Mouse (Mus musculus) heart, embryonic 12.5 days (tissue): Measurements from ENCODE around the gene Ddx6. TPM values are rescaled to one million over a fixed set of nuclear protein-coding genes. Genes with fewer than 3 reads are reported as not detected.
A peak's percentile ranks its signal among the peaks of the same experiment; 100 is the strongest.
"Not testable (repeated sequence)": the region's sequence is repeated elsewhere in the genome, so short reads cannot be mapped to it uniquely, and the experiment has no call there.

ENCODE experiments used
- ATAC-seq: fragments of 200-750 bp; cut with Nextera tagmentation; 2 replicates; pipeline ENCODE4 v1.8.0; 2017; ENCODE audit warnings: moderate TSS enrichment, moderate library complexity; ENCODE audit not compliant: insufficient number of reproducible peaks, low FRiP score
- H3K27ac ChIP-seq: fragments of 300-500 bp; sonication (generic); 2 replicates; pipeline ENCODE4 v1.5.1; 2016; ENCODE audit warnings: mild to moderate bottlenecking, moderate library complexity; ENCODE audit not compliant: poor library complexity, severe bottlenecking
- H3K27me3 ChIP-seq: fragments of 300-500 bp; sonication (generic); replicated peaks from 2 replicates; pipeline ENCODE4 v1.6.1; 2016; ENCODE audit warnings: mild to moderate bottlenecking, moderate library complexity
- H3K36me3 ChIP-seq: fragments of 300-500 bp; sonication (generic); 2 replicates; pipeline ENCODE4 v1.6.1; 2016; ENCODE audit warnings: mild to moderate bottlenecking, moderate library complexity
- H3K4me1 ChIP-seq: fragments of 300-500 bp; sonication (generic); replicated peaks from 2 replicates; pipeline ENCODE4 v1.6.1; 2016; ENCODE audit warnings: mild to moderate bottlenecking
- H3K4me2 ChIP-seq: fragments of 300-500 bp; sonication (generic); 2 replicates; pipeline ENCODE4 v1.6.1; 2016; ENCODE audit warnings: mild to moderate bottlenecking, moderate library complexity
- H3K4me3 ChIP-seq: fragments of 300-500 bp; sonication (generic); 2 replicates; pipeline ENCODE4 v1.5.1; 2016; ENCODE audit warnings: mild to moderate bottlenecking
- H3K9ac ChIP-seq: fragments of 300-500 bp; sonication (generic); 2 replicates; pipeline ENCODE4 v1.6.1; 2016; ENCODE audit warnings: mild to moderate bottlenecking, moderate library complexity
- H3K9me3 ChIP-seq: fragments of 300-500 bp; sonication (generic); replicated peaks from 2 replicates; pipeline ENCODE4 v1.6.1; 2016; ENCODE audit warnings: mild to moderate bottlenecking, moderate library complexity
- WGBS: fragments of 180-500 bp; shearing (Covaris S2); methylation state at CpG from one replicate; pipeline ENCODE4 v1.1.7; 2016; 5-methylcytosine and 5-hydroxymethylcytosine counted together
- polyA plus RNA-seq: library from polyadenylated mRNA; unstranded; fragments of >200 nt; fragmentation: Nextera tagmentation; extraction: Ambion mirVana; gene quantifications from 2 replicates; pipeline ENCODE4 v1.2.1, GENCODE M21; 2016

The Ddx6 gene
- 12.4 and 13.5 TPM in 2 replicates for polyA plus RNA-seq

DNA sequence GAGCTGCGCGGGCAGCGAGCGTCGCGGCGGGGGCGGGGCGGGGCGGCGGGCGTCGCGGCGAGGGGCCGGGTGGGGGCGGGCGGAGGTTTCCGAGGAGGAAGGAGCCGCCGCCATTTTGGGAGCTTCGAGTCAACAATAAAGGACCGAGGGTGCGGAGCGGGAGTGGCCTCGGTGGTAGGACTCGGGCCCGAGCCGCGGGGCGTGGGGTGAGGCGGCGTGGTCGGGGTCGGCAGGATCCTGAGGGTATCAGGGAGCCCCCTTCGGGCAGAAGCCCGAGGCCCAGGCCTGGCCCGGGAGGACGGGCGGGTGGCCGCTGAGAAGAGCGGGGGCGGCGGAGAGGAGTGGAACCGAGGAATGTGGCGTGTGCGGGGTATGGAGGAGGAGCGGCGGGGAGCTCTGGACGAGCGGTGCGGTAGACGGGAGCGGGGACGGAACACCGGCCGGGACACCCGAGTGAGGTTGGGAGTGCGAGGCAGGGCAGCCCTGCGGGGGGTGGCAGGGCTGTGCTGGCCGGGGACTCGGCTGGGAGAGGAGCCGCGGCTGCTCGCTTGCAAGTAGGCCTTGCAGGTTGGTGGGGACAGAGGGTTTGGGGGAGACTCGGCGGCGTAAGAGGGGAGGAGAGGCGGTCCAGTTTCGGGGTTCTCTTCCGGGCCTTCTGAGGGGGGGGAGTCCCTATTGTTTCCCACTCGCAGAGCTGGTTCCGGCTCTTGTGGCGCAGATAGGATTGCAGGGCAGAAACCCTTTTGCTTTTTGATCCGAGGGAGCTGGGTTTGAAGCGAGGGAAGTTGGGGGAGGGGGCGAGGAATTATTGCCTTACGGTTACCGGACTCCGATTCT lies at the start of gene Ddx6:
Ddx6 (plus strand) TSS at position 114 of the 837 bp plus-strand sequence.
- Histone ChIP-seq H3K9me3 (no peaks in the 10 kb centered on the region), H3K27me3 (no peaks in the 10 kb centered on the region), H3K9ac (peak within 1 kb of the TSS; percentile 100), H3K36me3 (peaks cover 27% of the 10 kb centered on the region), H3K27ac (peak within 1 kb of the TSS; percentile 100), H3K4me2 (peak within 1 kb of the TSS; percentile 87), H3K4me3 (peak within 1 kb of the TSS; percentile 96), H3K4me1 (peaks cover 27% of the 10 kb centered on the region)
- under 1% methylated on average over 62 of the region's 80 CpGs for WGBS
- ATAC-seq, result peak; percentile 69

DNA sequence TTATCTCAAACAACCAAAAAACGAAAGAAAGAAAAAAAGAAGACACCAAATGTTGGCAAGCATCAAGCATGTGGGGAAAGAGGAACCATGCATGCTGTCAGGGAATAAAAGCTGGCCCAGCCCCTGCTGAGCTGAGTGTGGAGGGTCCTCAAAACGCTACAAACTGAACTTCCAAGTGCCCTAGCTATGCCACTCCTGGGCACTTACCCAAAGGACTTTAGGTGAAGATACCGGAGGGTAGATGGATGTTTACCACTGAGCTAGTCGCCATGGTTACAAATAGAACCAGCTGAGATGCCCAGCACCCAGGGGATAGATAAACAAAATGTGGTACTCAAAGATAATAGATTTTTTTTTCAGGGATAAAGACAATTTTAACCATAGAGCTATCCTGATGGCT lies 43.1 kb upstream of the Ddx6 start, which contains the start of gene Cxcr5:
Cxcr5 (minus strand) TSS at position 281 of the 400 bp plus-strand sequence.
- no peaks in the 10 kb centered on the region; the same call in 1 of the 2 replicates for H3K4me1 ChIP-seq
- H3K4me2 ChIP-seq, result no peak within 1 kb of the TSS
- no peaks in the 10 kb centered on the region for H3K9me3 ChIP-seq
- ATAC-seq, result no peak
- WGBS, result 55% methylated on average over 4 of the region's 4 CpGs
- H3K27ac ChIP-seq, result no peak within 1 kb of the TSS
- no peak within 1 kb of the TSS for H3K9ac ChIP-seq
- H3K27me3 ChIP-seq, result no peaks in the 10 kb centered on the region
- no peaks in the 10 kb centered on the region for H3K36me3 ChIP-seq
- no peak within 1 kb of the TSS for H3K4me3 ChIP-seq

DNA sequence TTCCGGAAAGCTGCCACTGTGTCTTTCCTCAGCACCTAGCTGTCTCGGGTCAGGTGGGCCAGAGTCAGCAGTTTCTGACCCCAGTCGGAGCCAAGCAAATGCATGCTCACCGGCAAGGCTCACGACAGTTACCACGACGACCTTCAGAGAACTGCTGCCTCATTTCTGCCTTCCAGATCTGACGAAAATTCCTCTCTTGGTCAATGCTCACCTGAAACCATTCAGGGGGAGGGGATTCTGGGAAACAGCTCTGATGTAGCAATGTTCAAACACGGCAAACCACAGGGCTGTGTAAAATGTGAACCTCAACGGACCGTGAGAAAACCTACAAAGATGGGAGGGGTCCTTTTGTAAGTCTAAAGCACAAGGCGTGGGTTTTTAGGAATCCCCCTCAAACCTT lies 41.8 kb upstream of the Ddx6 start:
- Histone ChIP-seq H3K27me3 (no peaks in the 10 kb centered on the region), H3K9ac (no peak overlapping the region), H3K9me3 (no peaks in the 10 kb centered on the region), H3K4me3 (no peak overlapping the region), H3K4me2 (no peak overlapping the region), H3K27ac (no peak overlapping the region), H3K4me1 (peaks cover under 1% of the 10 kb centered on the region; the same call in 1 of the 2 replicates), H3K36me3 (no peaks in the 10 kb centered on the region)
- 56% methylated on average over 12 of the region's 12 CpGs for WGBS
- ATAC-seq, result no peak

DNA sequence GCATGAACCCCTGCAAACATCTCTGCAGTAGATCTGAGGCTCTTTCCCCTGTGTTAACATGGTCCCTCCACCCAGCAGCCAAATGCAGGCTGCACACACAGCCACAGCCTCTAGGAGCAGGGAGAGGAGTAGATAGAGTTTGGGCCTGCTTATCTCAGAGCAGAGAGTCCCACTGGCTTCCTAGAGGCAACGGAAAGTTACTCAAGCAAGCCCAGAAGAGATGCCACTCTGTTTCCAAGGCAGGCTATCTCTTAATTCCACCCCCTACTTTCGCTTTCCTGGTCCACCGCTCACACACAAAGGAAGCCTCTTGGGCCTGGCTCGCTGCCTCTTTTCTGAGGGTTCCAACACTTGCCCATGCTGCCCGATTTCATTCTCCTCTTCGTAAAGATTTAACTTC lies 39.3 kb upstream of the Ddx6 start:
- H3K4me2 ChIP-seq, result no peak overlapping the region
- H3K27me3 ChIP-seq, result no peaks in the 10 kb centered on the region
- H3K27ac ChIP-seq, result no peak overlapping the region
- no peak for ATAC-seq
- H3K9ac ChIP-seq, result no peak overlapping the region
- H3K4me1 ChIP-seq, result peaks cover 2% of the 10 kb centered on the region; the same call in 1 of the 2 replicates
- H3K4me3 ChIP-seq, result no peak overlapping the region
- no peaks in the 10 kb centered on the region for H3K9me3 ChIP-seq
- WGBS, result 52% methylated on average over 6 of the region's 6 CpGs
- H3K36me3 ChIP-seq, result no peaks in the 10 kb centered on the region

DNA sequence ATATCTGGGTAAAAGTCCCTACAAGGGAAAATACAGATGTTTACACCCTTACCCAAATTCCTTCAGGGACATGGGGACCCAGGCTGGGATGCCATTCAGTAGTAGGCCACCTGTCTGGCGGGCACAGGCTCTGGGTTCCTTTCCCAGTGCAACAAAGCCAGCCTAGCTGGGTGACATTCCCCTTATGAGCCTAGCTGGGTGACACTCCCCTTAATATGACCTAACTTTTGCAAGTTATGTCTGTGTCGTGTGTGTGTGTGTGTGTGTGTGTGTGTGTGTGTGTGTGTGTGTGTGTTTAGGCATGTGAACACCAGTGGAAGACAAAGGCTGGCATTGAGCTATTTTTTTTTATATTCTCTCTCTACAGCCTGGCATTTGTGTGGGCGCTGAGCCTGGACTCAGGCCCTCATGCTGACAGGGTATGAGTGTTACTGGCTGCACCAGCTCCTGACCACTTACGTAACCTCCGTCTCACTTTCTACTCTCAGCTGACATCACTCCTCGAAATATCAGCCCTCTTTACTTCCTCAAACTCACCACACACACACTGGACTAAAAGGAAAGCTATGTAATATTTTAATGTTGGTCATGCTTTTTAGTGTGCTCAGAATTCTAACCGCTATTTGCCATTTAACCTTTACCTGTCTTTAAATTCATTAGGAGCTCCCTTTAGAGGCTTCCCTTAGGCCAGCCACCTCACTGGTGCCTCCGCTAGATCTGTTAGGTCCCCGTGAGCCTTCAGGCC lies 37.2 kb upstream of the Ddx6 start:
- Histone ChIP-seq H3K27ac (no peak overlapping the region), H3K4me3 (no peak overlapping the region), H3K9me3 (no peaks in the 10 kb centered on the region), H3K27me3 (no peaks in the 10 kb centered on the region), H3K4me1 (peaks cover 2% of the 10 kb centered on the region; the same call in 1 of the 2 replicates), H3K9ac (no peak overlapping the region), H3K36me3 (no peaks in the 10 kb centered on the region), H3K4me2 (no peak overlapping the region)
- ATAC-seq, result no peak
- WGBS, result 67% methylated on average over 9 of the region's 9 CpGs

DNA sequence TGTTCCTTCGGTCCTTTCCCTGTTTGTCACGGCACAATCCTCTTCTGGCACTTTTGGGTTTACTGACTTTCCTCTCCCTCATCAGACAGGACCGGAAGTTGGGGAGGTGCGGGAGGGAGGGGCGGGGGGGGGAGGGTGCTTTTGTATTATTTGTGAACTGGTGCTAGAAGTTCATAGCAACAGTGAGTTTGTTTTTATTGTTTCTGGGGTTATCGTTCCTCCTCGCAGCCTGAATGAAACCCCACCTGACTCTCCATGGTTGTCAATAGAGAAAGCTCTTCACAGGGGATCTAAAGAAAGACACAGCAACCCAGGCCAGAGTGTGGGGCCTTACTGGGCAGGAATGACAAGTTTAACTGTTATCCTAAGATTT lies 36.6 kb upstream of the Ddx6 start:
- Histone ChIP-seq H3K4me2 (no peak overlapping the region), H3K9ac (no peak overlapping the region), H3K9me3 (no peaks in the 10 kb centered on the region), H3K36me3 (no peaks in the 10 kb centered on the region), H3K27me3 (no peaks in the 10 kb centered on the region), H3K4me3 (no peak overlapping the region), H3K4me1 (peaks cover 2% of the 10 kb centered on the region; the same call in 1 of the 2 replicates), H3K27ac (no peak overlapping the region)
- WGBS, result 46% methylated on average over 7 of the region's 7 CpGs
- ATAC-seq, result no peak

DNA sequence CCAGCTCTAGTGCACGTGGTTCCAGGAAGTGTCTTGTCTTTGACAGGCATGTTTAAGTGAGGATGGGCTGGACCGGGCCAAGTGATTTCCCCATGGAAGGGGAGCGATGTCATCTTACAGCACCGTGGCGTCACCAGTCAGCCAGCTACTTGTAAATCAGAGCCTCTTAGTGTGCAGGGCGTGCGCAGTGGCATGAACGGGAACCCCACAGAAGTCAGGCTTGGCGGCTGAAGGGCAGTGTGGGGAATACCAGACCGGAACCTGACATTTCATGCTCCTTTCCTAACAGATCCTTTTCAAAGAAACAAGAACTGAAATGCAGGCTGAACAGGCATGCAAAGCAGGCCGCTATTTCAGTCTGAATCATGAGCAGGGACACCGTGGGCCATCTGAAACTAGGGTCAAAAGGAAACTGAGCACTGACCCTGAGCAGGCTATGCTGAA lies 33.7 kb upstream of the Ddx6 start:
- 0 out of 2 replicates have a peak, but pooled peaks cover 2% of the 10 kb centered on the region for H3K4me1 ChIP-seq
- H3K9me3 ChIP-seq, result no peaks in the 10 kb centered on the region
- no peak overlapping the region for H3K27ac ChIP-seq
- 77% methylated on average over 12 of the region's 12 CpGs for WGBS
- H3K4me2 ChIP-seq, result no peak overlapping the region
- ATAC-seq, result no peak
- H3K27me3 ChIP-seq, result no peaks in the 10 kb centered on the region
- H3K4me3 ChIP-seq, result no peak overlapping the region
- no peaks in the 10 kb centered on the region for H3K36me3 ChIP-seq
- no peak overlapping the region for H3K9ac ChIP-seq

DNA sequence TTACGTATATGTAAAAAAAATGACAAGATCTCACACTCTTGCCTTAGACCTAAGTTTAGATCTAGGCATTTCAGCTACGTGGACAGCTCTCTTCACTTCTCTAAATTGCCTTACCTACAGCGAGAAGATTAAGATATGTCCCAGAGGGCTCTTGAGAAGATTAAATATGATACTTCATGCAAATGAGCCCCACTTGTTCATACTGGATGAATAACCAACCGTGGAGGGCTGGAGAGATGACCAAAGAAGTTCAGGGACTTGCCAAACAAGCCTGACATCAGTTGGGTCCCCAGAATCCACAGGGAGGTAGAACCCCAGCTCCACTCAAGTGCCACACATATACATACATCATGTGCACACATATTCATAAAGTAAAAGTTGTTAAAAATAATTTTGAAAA lies 31.4 kb upstream of the Ddx6 start:
- WGBS, result 68% methylated on average over 4 of the region's 4 CpGs
- Histone ChIP-seq H3K4me2 (no peak overlapping the region), H3K27ac (no peak overlapping the region), H3K4me3 (no peak overlapping the region), H3K27me3 (no peaks in the 10 kb centered on the region), H3K9ac (no peak overlapping the region), H3K36me3 (no peaks in the 10 kb centered on the region), H3K9me3 (no peaks in the 10 kb centered on the region), H3K4me1 (no peaks in the 10 kb centered on the region)
- no peak for ATAC-seq

DNA sequence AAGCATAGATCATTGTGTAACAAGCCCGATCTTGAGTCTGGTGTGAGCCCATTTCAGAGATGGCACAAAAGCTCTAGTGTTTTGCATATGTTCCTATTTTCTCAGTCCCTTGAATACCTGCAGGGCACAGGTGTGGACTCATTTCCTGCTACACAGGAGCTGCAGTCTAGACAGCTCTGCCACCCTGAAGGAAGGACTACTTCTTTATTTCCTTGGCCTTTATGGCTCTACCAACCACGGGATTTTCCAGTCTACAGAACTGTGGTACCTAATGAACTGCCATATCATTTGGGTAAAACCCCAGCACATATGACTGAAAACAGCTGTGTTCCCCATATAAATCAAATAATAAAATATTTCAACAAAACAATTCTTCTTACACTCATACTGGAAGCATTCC lies 29.6 kb upstream of the Ddx6 start:
- ATAC-seq, result no peak
- Histone ChIP-seq H3K4me1 (peaks cover 7% of the 10 kb centered on the region), H3K36me3 (no peaks in the 10 kb centered on the region), H3K9ac (no peak overlapping the region), H3K27me3 (no peaks in the 10 kb centered on the region), H3K4me2 (no peak overlapping the region), H3K27ac (no peak overlapping the region), H3K4me3 (no peak overlapping the region), H3K9me3 (no peaks in the 10 kb centered on the region)
- 87% methylated on average over 2 of the region's 2 CpGs for WGBS

DNA sequence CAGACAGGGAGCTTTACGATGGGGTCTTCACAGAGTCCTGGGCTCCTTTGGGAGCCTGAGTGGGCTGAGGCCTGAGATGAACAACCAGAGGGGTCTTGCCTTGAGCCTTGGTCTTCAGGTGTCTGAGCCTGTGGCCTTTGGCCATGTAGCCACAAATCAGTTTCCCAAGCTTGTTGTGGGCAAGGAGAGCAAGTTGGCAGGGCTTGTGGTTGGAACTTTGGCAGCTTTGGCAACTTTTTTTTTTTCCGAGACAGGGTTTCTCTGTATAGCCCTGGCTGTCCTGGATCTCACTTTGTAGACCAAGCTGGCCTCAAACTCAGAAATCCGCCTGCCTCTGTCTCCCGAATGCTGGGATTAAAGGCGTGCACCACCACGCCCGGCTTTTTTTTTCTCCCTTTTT lies 28.6 kb upstream of the Ddx6 start:
- not testable (repeated sequence) for H3K4me2 ChIP-seq, H3K9me3 ChIP-seq, H3K36me3 ChIP-seq, H3K9ac ChIP-seq, H3K4me3 ChIP-seq, H3K27me3 ChIP-seq, H3K27ac ChIP-seq, ATAC-seq
- peaks cover 10% of the 10 kb centered on the region for H3K4me1 ChIP-seq
- 84% methylated on average over 7 of the region's 7 CpGs for WGBS

DNA sequence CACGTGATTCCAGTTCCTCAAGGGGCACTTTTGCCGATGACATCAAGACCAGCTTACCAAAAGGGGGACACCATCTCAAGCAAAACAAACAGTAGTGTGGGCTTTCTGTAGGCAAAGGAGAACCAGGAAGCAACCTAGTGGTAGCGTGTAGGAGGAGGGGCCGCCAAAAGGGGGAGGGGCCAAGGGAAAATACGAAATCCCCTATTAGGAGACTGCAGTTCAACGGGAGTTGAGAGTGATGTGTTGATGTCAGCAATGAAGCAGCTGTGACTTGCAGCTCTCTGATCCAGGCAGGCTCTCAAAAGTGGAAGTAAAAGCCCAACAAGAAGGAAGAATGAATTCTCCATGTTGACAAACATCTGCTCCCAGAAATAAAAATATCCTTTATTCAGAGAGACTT lies 25.3 kb upstream of the Ddx6 start:
- no peak overlapping the region for H3K9ac ChIP-seq
- peaks cover 10% of the 10 kb centered on the region for H3K4me1 ChIP-seq
- ATAC-seq, result no peak
- peak overlapping the region; percentile 43 for H3K4me2 ChIP-seq
- H3K4me3 ChIP-seq, result peak overlapping the region; percentile 26; the same call in 1 of the 2 replicates
- 25% methylated on average over 6 of the region's 6 CpGs for WGBS
- H3K9me3 ChIP-seq, result peaks cover 9% of the 10 kb centered on the region; the same call in 1 of the 2 replicates
- H3K27ac ChIP-seq, result no peak overlapping the region
- no peaks in the 10 kb centered on the region for H3K27me3 ChIP-seq
- no peaks in the 10 kb centered on the region for H3K36me3 ChIP-seq
